Mouse (Mus musculus) MEL (cell line): Measurements from ENCODE around the gene Usf3. TPM values are rescaled to one million over a fixed set of nuclear protein-coding genes. Genes with fewer than 3 reads are reported as not detected.

Experiments
- DNase-seq: peaks from one replicate; pipeline ENCODE4 v3.0.0; 2011; ENCODE audit warnings: low read depth, low spot score
- H3K27ac ChIP-seq: 2 replicates; pipeline ENCODE4 v1.5.1; 2012; ENCODE audit warnings: low read depth, mild to moderate bottlenecking, control low read depth, low read length, moderate library complexity; ENCODE audit not compliant: control insufficient read depth
- H3K27me3 ChIP-seq, 2 experiments: fragments of 150-350 bp in 1 of 2; sonication (generic) in 1 of 2; 2 replicates each; pipeline ENCODE4 v1.6.1; 2012; ENCODE audit warnings: low read length in 2 of 2, mild to moderate bottlenecking in 2 of 2, improper control_type of control experiment in 1 of 2, moderate library complexity in 1 of 2; ENCODE audit not compliant: insufficient read depth in 2 of 2, control insufficient read depth in 1 of 2
- H3K36me3 ChIP-seq, 2 experiments: 2 replicates each; pipeline ENCODE4 v1.6.1; 2012 to 2014; ENCODE audit warnings: low read length in 2 of 2, improper control_type of control experiment in 1 of 2, inconsistent platforms in 1 of 2, mild to moderate bottlenecking in 1 of 2; ENCODE audit not compliant: insufficient read depth in 2 of 2, control insufficient read depth in 1 of 2
- H3K4me1 ChIP-seq, 2 experiments: fragments of 150-350 bp in 1 of 2; sonication (generic) in 1 of 2; 2 replicates each; pipeline ENCODE4 v1.6.1; 2012; ENCODE audit warnings: low read length in 2 of 2, improper control_type of control experiment in 1 of 2, mild to moderate bottlenecking in 1 of 2; ENCODE audit not compliant: insufficient read depth in 2 of 2, control insufficient read depth in 1 of 2
- H3K4me3 ChIP-seq, 2 experiments: fragments of 150-350 bp in 1 of 2; sonication (generic) in 1 of 2; 2 replicates each; pipeline ENCODE4 v1.5.1; 2012; ENCODE audit warnings: low read depth in 2 of 2, low read length in 2 of 2, mild to moderate bottlenecking in 2 of 2, moderate library complexity in 2 of 2, control low read depth in 1 of 2, improper control_type of control experiment in 1 of 2; ENCODE audit not compliant: control insufficient read depth in 1 of 2, insufficient read depth in 1 of 2
- H3K79me2 ChIP-seq: 2 replicates; pipeline ENCODE4 v1.6.1; 2012; ENCODE audit warnings: mild to moderate bottlenecking, low read length, moderate library complexity; ENCODE audit not compliant: control insufficient read depth, poor library complexity, insufficient read depth
- H3K9ac ChIP-seq: 2 replicates; pipeline ENCODE4 v1.6.1; 2012; ENCODE audit warnings: low read depth, mild to moderate bottlenecking, control low read depth, low read length, moderate library complexity; ENCODE audit not compliant: control insufficient read depth, poor library complexity, severe bottlenecking
- H3K9me3 ChIP-seq: fragments of 150-350 bp; sonication (generic); replicated peaks from 2 replicates; pipeline ENCODE4 v1.6.1; 2012; ENCODE audit warnings: mild to moderate bottlenecking, low read length, improper control_type of control experiment, moderate library complexity; ENCODE audit not compliant: insufficient read depth
- BHLHE40 ChIP-seq: IDR thresholded peaks from 2 replicates; pipeline ENCODE4 v1.6.1; 2012; ENCODE audit warnings: low read depth, mild to moderate bottlenecking, inconsistent platforms, low read length, improper control_type of control experiment, borderline replicate concordance
- CHD1 ChIP-seq: IDR thresholded peaks from 2 replicates; pipeline ENCODE4 v1.6.1; 2012; ENCODE audit warnings: low read depth, mild to moderate bottlenecking, inconsistent platforms, low read length, improper control_type of control experiment
- CHD2 ChIP-seq: IDR thresholded peaks from 2 replicates; pipeline ENCODE4 v1.6.1; 2011; ENCODE audit warnings: low read length, improper control_type of control experiment
- ELF1 ChIP-seq: IDR thresholded peaks from 2 replicates; pipeline ENCODE4 v1.6.1; 2014; ENCODE audit warnings: low read depth, mild to moderate bottlenecking, inconsistent platforms, low read length, improper control_type of control experiment, moderate library complexity
- EP300 ChIP-seq, 2 experiments: IDR thresholded peaks; 2 replicates each; pipeline ENCODE4 v1.6.1; 2011; ENCODE audit warnings: improper control_type of control experiment in 2 of 2, low read length in 2 of 2, low read depth in 1 of 2, mild to moderate bottlenecking in 1 of 2
- GABPA ChIP-seq: IDR thresholded peaks from 2 replicates; pipeline ENCODE4 v1.6.1; 2012; ENCODE audit warnings: low read depth, mild to moderate bottlenecking, inconsistent platforms, low read length, improper control_type of control experiment, moderate library complexity
- GATA1 ChIP-seq: IDR thresholded peaks from 2 replicates; pipeline ENCODE4 v1.6.1; 2011; ENCODE audit warnings: low read depth, low read length, improper control_type of control experiment
- JUND ChIP-seq: IDR thresholded peaks from 2 replicates; pipeline ENCODE4 v1.6.1; 2011; ENCODE audit warnings: low read depth, mild to moderate bottlenecking, improper control_type of control experiment, low read length
- KAT2A ChIP-seq: conservative IDR thresholded peaks from 2 replicates; pipeline ENCODE4 v1.6.1; 2012; ENCODE audit warnings: low read depth, low read length, improper control_type of control experiment, inconsistent platforms
- MAFK ChIP-seq: IDR thresholded peaks from 2 replicates; pipeline ENCODE4 v1.6.1; 2011; ENCODE audit warnings: low read depth, mild to moderate bottlenecking, low read length, improper control_type of control experiment, borderline replicate concordance
- MAZ ChIP-seq: IDR thresholded peaks from 2 replicates; pipeline ENCODE4 v1.6.1; 2012; ENCODE audit warnings: low read depth, mild to moderate bottlenecking, inconsistent platforms, low read length, improper control_type of control experiment
- MEF2A ChIP-seq: IDR thresholded peaks from 2 replicates; pipeline ENCODE4 v1.6.1; 2014; ENCODE audit warnings: low read depth, mild to moderate bottlenecking, inconsistent platforms, low read length, improper control_type of control experiment; ENCODE audit not compliant: poor library complexity, insufficient replicate concordance, severe bottlenecking; ENCODE audit errors: extremely low read depth
- MXI1 ChIP-seq: IDR thresholded peaks from 2 replicates; pipeline ENCODE4 v1.6.1; 2011; ENCODE audit warnings: mild to moderate bottlenecking, low read depth, low read length, improper control_type of control experiment
- NRF1 ChIP-seq: IDR thresholded peaks from 2 replicates; pipeline ENCODE4 v1.6.1; 2014; ENCODE audit warnings: low read depth, mild to moderate bottlenecking, inconsistent platforms, low read length, improper control_type of control experiment, moderate library complexity; ENCODE audit not compliant: poor library complexity, insufficient read depth, severe bottlenecking
- POLR2AphosphoS2 ChIP-seq: IDR thresholded peaks from 2 replicates; pipeline ENCODE4 v1.6.1; 2011; ENCODE audit warnings: low read length, improper control_type of control experiment
- RCOR1 ChIP-seq: IDR thresholded peaks from 2 replicates; pipeline ENCODE4 v1.6.1; 2012; ENCODE audit warnings: low read depth, mild to moderate bottlenecking, inconsistent platforms, low read length, improper control_type of control experiment
- TAL1 ChIP-seq: IDR thresholded peaks from 2 replicates; pipeline ENCODE4 v1.6.1; 2012; ENCODE audit warnings: mild to moderate bottlenecking, inconsistent platforms, low read length, moderate library complexity, mixed read lengths
- TBP ChIP-seq: IDR thresholded peaks from 2 replicates; pipeline ENCODE4 v1.8.0; 2011; ENCODE audit warnings: low read depth, low read length, improper control_type of control experiment
- UBTF ChIP-seq: IDR thresholded peaks from 2 replicates; pipeline ENCODE4 v1.6.1; 2012; ENCODE audit warnings: low read depth, mild to moderate bottlenecking, inconsistent platforms, low read length, improper control_type of control experiment, moderate library complexity, borderline replicate concordance; ENCODE audit not compliant: insufficient read depth
- USF1 ChIP-seq: IDR thresholded peaks from 2 replicates; pipeline ENCODE4 v1.6.1; 2014; ENCODE audit warnings: low read depth, mild to moderate bottlenecking, inconsistent platforms, low read length, improper control_type of control experiment, moderate library complexity
- USF2 ChIP-seq, 2 experiments: IDR thresholded peaks; 2 replicates each; pipeline ENCODE4 v1.6.1; 2011 to 2012; ENCODE audit warnings: improper control_type of control experiment in 2 of 2, low read length in 2 of 2, borderline replicate concordance in 1 of 2, inconsistent platforms in 1 of 2, low read depth in 1 of 2, mild to moderate bottlenecking in 1 of 2; ENCODE audit not compliant: insufficient read depth in 1 of 2
- ZC3H11A ChIP-seq: IDR thresholded peaks from 2 replicates; pipeline ENCODE4 v1.6.1; 2012; ENCODE audit warnings: low read depth, mild to moderate bottlenecking, inconsistent platforms, low read length, improper control_type of control experiment
- ZNF384 ChIP-seq: IDR thresholded peaks from 2 replicates; pipeline ENCODE4 v1.6.1; 2012; ENCODE audit warnings: low read depth, mild to moderate bottlenecking, inconsistent platforms, low read length, improper control_type of control experiment
- polyA plus RNA-seq, 2 experiments: library from polyadenylated mRNA; stranded (reverse) in 1 of 2; unstranded in 1 of 2; fragments of >175 nt in 1 of 2; fragments of >200 nt in 1 of 2; gene quantifications; 2 replicates each; pipeline versions ENCODE4 v1.2.1 to v1.2.4; 2012; ENCODE audit warnings: low replicate concordance in 2 of 2, low read depth in 1 of 2; ENCODE audit not compliant: insufficient read length in 2 of 2, insufficient read depth in 1 of 2, missing spikeins in 1 of 2
- total RNA-seq: library from RNA; depleted of rRNA; stranded (reverse); fragments of 300-350 nt; gene quantifications from 2 replicates; pipeline ENCODE4 v1.2.3, GENCODE M21; 2012

The Usf3 gene
- total and polyA plus RNA-seq, 3 experiments, result 3.4 to 89.6 (median 11.0) TPM

DNA sequence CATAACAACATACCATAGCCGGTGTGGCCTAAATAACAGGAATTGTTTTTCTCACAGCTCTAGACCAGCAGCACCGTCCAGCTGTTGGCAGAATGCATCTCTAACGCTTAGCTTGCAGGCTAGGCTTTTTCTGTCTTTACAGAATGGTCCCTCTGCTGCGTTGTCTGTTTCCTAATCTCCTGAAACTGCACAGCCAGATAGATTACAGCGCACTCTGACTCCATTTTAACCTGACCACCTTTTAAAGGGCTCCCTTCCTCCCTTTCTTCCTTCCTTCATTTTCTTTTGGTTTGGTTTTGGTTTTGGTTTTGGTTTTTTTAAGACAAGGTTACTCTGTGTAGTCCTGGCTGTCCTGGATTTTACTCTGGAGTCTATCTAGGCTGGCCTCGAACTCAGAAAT is 17.0 kb downstream of the Usf3 start:
- H3K4me1 ChIP-seq, result no peaks in the 10 kb centered on the region
- no peak for TF ChIP-seq USF1
- TF ChIP-seq TBP, result no peak
- TF ChIP-seq MAZ, result no peak
- no peak for TF ChIP-seq BHLHE40
- no peak for TF ChIP-seq MAFK
- no peak for TF ChIP-seq POLR2AphosphoS2
- TF ChIP-seq CHD1, result no peak
- no peak for TF ChIP-seq ZNF384
- no peak for TF ChIP-seq NRF1
- TF ChIP-seq GABPA, result no peak
- no peak for TF ChIP-seq ZC3H11A
- no peak for TF ChIP-seq MXI1
- no peak for TF ChIP-seq EP300 (IDR thresholded peaks at IDR 0.05; ENCODE audit: low read depth in 1 of 2, low read length in 2 of 2)
- no peak for TF ChIP-seq KAT2A
- no peak for TF ChIP-seq RCOR1
- no peak for TF ChIP-seq JUND
- TF ChIP-seq TAL1, result no peak
- TF ChIP-seq MEF2A, result no peak
- no peak for TF ChIP-seq UBTF
- no peak overlapping the region for H3K9ac ChIP-seq
- no peaks in the 10 kb centered on the region for H3K27me3 ChIP-seq
- H3K27ac ChIP-seq, result no peak overlapping the region
- H3K4me3 ChIP-seq, result no peak overlapping the region
- no peak for DNase-seq
- peaks cover 0 to 2% of the 10 kb centered on the region in 2 experiments; a peak in 1 of 4 replicates for H3K36me3 ChIP-seq
- H3K79me2 ChIP-seq, result no peaks in the 10 kb centered on the region
- H3K9me3 ChIP-seq, result no peaks in the 10 kb centered on the region; the same call in 1 of the 2 replicates

- no peak overlapping the region for H3K4me3 ChIP-seq
- H3K9me3 ChIP-seq, result no peaks in the 10 kb centered on the region; the same call in 1 of the 2 replicates
- H3K9ac ChIP-seq, result no peak overlapping the region
- H3K36me3 ChIP-seq, result peaks cover 0 to 2% of the 10 kb centered on the region in 2 experiments; a peak in 1 of 4 replicates
- H3K4me1 ChIP-seq, result no peaks in the 10 kb centered on the region
- H3K27me3 ChIP-seq, result no peaks in the 10 kb centered on the region
- H3K79me2 ChIP-seq, result no peaks in the 10 kb centered on the region
- H3K27ac ChIP-seq, result no peak overlapping the region
- no peak for DNase-seq
- TF ChIP-seq MAFK, result no peak
- TF ChIP-seq GABPA, result no peak
- no peak for TF ChIP-seq GATA1
- no peak for TF ChIP-seq ELF1
- TF ChIP-seq KAT2A, result no peak
- no peak for TF ChIP-seq CHD2
- no peak for TF ChIP-seq USF2 (IDR thresholded peaks at IDR 0.05; ENCODE audit: borderline replicate concordance in 1 of 2, insufficient read depth in 1 of 2, low read depth in 1 of 2, low read length in 2 of 2)
- TF ChIP-seq TBP, result no peak
- TF ChIP-seq NRF1, result no peak
Observed at GRCm38 (mm10) chr16:44190968-44191367, 17.9 kb downstream of the Usf3 start.
